Mouse (Mus musculus): ENCODE data around the gene Pcyox1. TPM values are rescaled to one million over a fixed set of nuclear protein-coding genes. Genes with fewer than 3 reads are reported as not detected.

The Pcyox1 gene
- polyA plus RNA-seq, 1 experiment: 10.3 TPM

Other genes starting within 250 kb of the Pcyox1 start
- 0.45 and 0.49 TPM in 2 replicates for gene Tgfa, start 201.9 kb downstream of the Pcyox1 start, polyA plus RNA-seq (2012; rRNA removed)
- gene Fam136a, start 31.5 kb downstream of the Pcyox1 start, polyA plus RNA-seq (2012; rRNA removed): 8.9 and 9.7 TPM in 2 replicates
- 31.8 and 60.7 TPM in 2 replicates for gene Snrpg, start 25.9 kb downstream of the Pcyox1 start, polyA plus RNA-seq (2012; rRNA removed)
- gene Tia1, start 7.1 kb upstream of the Pcyox1 start, polyA plus RNA-seq (2012; rRNA removed): 15.4 and 15.9 TPM in 2 replicates
- gene Gm44790, start 29.5 kb upstream of the Pcyox1 start, polyA plus RNA-seq (2012; rRNA removed): 8.5 and 10.4 TPM in 2 replicates
- gene C87436, start 41.2 kb upstream of the Pcyox1 start, polyA plus RNA-seq (2012; rRNA removed): 9.5 and 9.7 TPM in 2 replicates
- 166 and 200 TPM in 2 replicates for gene Pcbp1, start 129.2 kb upstream of the Pcyox1 start, polyA plus RNA-seq (2012; rRNA removed)
- 2.5 and 3.2 TPM in 2 replicates for gene Asprv1, start 231.0 kb upstream of the Pcyox1 start, polyA plus RNA-seq (2012; rRNA removed)

Measured in spleen, adult 2 months (tissue).